Mouse (Mus musculus) kidney, adult 2 months (tissue): ENCODE data around the gene Lrrtm1.

Experiments
- CTCF ChIP-seq: fragments of 200-500 bp; conservative IDR thresholded peaks from 2 replicates; pipeline ENCODE4 v1.5.1; 2011; ENCODE audit warnings: low read depth, mild to moderate bottlenecking, control low read depth, low read length, moderate library complexity, mixed read lengths; ENCODE audit not compliant: insufficient read depth, insufficient read length
- POLR2A ChIP-seq: fragments of 200-500 bp; IDR thresholded peaks from one replicate; pipeline ENCODE4 v1.6.1; 2011; ENCODE audit warnings: low read depth, low read length, control low read depth

DNA sequence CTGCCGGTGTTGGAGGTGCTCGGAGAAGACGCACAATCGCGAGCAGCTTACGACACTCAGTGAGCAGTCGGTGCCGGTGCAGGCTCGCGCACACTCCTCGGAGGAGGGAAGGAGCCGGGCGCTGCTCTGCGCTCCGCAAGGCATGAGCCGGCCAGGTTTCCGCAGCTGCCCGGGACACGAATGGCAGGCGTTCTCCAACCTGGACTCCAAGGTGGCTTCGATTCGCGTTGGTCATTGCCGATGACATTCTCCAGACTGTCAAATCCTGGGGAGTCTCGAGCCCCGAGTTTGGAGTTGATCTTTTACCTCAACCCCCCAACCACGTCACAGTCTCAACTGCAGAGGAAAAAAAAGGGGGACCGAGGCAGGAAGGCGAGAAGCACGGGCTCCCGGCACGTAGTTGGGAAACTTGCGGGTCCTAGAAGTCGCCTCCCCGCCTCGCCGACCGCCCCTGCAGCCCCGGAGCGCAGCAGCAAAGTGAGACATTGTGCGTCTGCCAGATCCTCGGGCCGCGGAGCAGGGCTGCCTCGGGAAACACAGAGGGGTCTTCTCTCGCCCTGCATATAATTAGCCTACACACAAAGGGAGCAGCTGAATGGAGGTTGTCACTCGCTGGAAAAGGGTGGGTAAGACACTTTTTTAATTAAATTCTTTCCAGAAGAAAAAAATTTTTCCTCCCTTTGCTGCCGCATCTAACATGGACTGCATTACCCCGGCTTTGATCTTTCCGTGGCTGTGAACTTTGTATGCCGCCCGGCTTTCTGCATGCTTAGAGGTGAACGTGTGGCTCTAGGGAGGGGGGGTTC lies at the start of gene Lrrtm1:
- TF ChIP-seq POLR2A (no peak), CTCF (no peak)
